Mouse (Mus musculus) right cerebral cortex, postnatal 10 days (tissue): ENCODE results near the gene Gps2.

ENCODE experiments used
- DNase-seq, 2 experiments: peaks; one replicate each; pipeline ENCODE4 v3.0.0; 2021; ENCODE audit warnings: low spot score in 2 of 2

The Gps2 gene

DNA sequence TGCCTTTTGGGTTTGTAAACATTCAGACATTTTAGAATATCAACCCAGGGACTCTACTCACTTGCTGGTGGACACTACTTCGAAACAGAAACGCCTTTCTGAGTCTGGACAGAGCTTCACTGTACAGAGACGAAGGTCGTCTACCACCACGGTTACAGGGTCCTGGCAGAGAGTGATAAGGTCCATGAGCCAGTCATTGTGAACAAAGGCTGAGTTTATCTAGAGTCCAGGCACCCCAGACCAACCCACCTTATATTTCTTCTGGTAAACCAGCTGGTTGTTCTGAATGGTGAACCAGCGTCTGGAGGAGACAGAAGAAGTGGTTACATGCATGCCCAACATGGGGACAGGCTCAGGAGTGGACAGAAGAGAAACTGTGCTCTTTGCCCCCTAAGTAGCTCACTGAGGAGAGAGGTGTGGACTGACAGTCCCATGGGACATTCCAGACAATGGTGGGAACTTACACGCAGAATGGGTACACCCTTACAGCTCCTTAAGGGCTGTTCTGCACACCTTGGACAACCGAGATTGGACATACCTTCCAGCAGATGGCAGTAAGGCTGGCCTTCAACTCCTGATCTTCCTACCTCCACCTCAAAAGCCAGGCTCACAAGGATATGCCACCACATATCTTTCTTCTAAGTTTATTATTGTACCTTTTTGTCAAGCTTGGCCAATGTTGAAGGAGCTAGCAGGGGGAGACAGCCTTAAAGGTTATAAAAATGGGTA is 26.6 kb upstream of the Gps2 start:
- DNase-seq, result no peak

DNA sequence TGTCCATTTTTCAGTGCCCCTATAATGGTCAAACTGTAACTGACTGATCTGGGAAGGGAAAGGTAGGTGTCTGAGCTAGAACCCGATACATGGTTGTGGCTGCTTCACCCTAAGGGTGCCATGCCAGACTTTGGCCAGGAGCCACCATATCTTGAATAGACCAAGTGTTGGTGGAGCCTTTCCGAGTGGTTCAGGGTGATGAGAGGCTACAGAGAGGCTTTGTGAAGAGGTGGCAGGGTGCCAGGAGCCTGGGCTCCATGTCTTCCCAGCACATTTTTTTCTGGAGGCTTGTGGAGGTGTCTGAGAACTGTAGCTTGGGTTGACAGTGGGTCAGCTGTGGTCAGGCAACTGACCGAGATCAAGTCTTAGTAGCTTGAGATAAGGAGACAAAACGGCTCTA is 22.2 kb upstream of the Gps2 start:
- DNase-seq, result peak; percentile 73 to 80

GRCm38 (mm10) chr11:69894671-69895070 is 19.0 kb upstream of the Gps2 start:
- no peak for DNase-seq

- no peak for DNase-seq
Measured at GRCm38 (mm10) chr11:69895291-69895690, 18.4 kb upstream of the Gps2 start, which contains the start of gene Acap1. Acap1 (minus strand) TSS chr11:69895539.

- no peak for DNase-seq
Measured at GRCm38 (mm10) chr11:69899870-69900269, 13.8 kb upstream of the Gps2 start.

- peak; percentile 95 to 96 for DNase-seq
Measured at GRCm38 (mm10) chr11:69900471-69901405, 12.9 kb upstream of the Gps2 start, which contains the start of the genes 2810408A11Rik and Neurl4. 2810408A11Rik (minus strand) TSS chr11:69900987. Neurl4 (plus strand) TSS chr11:69901072.

- DNase-seq, result peak; percentile 98 to 99
Measured at GRCm38 (mm10) chr11:69901406-69901846, 12.3 kb upstream of the Gps2 start.

GRCm38 (mm10) chr11:69901993-69902392 is 11.7 kb upstream of the Gps2 start:
- DNase-seq, result peak in 1 of 2 experiments; percentile 41

DNA sequence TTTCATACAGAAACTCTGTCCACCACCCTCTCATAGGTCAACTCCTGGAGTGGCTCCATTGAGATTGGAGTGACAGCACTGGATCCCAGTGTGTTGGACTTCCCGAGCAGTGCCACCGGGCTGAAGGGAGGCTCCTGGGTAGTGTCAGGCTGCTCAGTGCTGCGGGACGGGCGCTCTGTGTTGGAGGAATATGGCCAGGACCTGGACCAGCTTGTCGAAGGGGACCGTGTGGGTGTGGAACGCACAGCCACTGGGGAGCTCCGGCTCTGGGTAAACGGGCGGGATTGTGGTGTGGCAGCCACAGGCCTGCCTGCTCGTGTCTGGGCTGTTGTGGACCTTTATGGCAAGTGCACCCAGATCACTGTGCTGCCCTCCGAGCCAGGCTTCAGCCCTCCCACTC is 10.7 kb upstream of the Gps2 start:
- DNase-seq, result peak in 1 of 2 experiments; percentile 42

DNA sequence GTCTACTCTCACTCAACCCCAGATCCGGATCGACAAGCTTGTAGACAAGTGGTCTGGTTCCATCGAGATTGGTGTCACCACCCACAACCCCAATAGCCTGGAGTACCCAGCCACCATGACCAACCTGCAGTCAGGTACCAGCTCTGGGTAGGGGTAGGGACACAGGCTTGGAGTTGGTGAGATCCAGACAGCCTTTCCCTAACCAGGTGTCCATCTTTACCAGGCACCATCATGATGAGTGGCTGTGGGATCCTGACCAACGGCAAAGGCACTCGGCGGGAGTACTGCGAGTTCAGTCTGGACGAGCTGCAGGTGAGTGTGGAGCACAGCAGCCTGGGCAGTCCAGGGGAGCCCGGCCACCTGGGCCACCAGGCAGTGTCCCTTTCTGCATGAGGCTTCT is 9.4 kb upstream of the Gps2 start:
- no peak for DNase-seq

GRCm38 (mm10) chr11:69908645-69909044 is 5.0 kb upstream of the Gps2 start:
- DNase-seq, result no peak

GRCm38 (mm10) chr11:69909174-69909573 is 4.5 kb upstream of the Gps2 start:
- no peak for DNase-seq

DNA sequence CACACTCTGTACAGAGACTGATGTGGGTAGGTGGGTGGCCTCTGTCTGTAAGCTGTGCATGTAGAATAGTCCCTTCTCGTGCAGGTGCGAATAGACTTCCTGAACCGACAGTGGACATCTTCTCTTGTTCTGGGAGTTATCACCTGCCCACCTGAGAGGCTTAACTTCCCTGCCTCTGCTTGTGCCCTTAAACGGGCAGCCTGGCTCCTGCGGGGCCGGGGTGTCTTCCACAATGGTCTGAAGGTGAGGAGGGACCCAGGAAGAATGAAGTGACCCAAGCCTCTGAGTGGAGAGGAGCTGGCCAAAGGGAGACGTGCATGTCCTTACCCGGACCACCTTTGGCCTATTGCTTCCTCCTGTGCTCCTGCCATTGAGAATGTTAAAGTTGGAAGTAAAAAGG is 3.5 kb upstream of the Gps2 start:
- DNase-seq, result no peak

DNA sequence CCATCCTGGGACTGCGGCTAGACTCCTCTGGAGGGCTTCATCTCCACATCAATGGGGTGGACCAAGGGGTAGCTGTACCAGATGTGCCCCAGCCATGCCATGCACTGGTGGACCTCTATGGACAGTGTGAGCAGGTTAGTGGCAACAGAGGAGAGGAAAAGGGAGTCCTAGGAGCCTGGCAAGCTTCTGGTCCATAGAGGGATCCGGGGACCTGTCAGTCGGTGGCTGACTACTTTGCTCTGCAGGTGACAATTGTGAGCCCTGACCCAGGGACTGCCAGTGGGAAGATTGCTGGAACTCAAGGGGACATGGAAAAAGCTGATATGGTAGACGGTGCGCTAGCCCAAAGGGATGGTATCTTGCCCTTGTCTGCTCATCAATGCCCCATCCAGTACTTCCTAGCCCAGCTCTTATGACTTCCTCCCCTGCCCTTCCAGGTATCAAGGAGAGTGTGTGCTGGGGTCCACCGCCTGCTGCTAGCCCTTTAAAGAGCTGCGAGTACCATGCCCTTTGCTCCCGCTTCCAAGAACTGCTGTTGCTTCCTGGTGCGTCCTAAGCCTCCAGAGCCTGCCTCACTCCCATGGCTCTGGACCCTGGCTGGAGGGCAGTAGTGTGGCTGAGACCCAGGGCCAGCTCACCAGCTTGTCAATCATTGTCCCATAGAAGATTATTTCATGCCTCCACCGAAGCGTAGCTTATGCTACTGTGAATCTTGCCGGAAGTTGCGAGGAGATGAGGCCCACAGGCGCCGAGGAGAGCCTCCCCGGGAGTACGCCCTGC is 2.7 kb upstream of the Gps2 start:
- no peak for DNase-seq

DNA sequence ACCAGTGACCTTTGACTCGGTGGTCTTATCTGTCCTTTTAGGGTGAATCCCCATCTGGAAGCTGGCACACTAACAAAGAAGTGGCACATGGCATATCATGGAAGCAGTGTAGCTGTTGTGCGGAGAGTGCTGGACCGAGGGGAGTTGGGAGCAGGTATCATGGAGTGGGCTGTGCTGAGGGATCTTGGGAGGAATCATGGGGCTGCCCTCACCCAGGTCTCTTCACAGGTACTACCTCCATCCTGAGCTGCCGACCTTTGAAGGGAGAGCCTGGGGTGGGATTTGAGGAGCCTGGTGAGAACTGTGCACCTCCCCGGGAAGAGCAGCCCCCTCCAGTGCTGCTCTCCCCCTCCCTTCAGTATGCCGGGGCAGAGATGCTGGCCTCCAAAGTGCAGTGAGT is 2.0 kb upstream of the Gps2 start:
- DNase-seq, result no peak

DNA sequence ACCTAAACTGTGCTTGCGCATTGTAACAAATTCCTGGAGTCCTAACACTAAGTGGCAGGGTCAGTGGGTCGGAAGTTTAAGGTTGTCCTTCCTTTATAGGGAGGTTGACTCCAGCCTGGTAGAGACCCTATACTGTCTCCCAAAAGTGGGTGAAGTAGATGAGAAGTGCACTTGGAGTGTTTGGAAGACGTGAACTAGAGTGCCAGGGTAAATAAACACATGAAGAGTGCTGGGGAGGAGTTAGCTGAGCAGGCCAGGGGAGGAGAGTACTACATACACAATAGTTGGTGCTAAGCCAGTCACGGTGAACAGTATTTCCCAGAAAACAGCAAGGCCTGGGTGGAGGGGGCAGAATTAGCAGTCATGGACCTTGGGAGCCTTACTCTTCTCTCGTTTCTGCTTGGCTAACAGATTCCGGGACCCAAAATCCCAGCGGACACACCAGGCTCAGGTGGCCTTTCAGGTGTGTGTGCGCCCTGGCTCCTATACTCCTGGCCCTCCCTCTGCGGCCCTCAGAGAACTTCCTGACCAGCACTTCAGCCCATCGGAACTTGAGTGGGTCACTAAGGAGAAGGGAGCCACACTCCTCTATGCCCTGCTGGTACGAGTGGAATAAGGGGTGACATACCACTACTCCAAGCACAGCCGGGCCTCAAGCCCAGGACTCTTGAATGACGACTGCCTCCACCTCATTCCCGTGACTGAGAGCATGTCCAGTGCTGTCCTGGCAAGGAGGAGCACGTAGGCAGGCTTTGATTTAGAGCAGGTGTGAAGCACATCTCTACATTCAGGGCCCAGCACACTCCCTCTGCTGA is 765 bp upstream of the Gps2 start:
- DNase-seq, result no peak

GRCm38 (mm10) chr11:69914372-69914764 is 680 bp downstream of the Gps2 start:
- no peak for DNase-seq

- no peak for DNase-seq
Measured at GRCm38 (mm10) chr11:69914917-69915430, 1.3 kb downstream of the Gps2 start.

GRCm38 (mm10) chr11:69915667-69916627 is 2.3 kb downstream of the Gps2 start:
- DNase-seq, result no peak
